Mouse (Mus musculus): Measurements from ENCODE around the gene Gbx2.

The Gbx2 gene

GRCm38 (mm10) chr1:89935493-89936348 lies 4.7 kb upstream of the Gbx2 start:
- no peak for DNase-seq (ENCODE audit: low read depth, low spot score)

- DNase-seq (ENCODE audit: low read depth, low spot score) = no peak
Measured at GRCm38 (mm10) chr1:89934316-89935260, 3.6 kb upstream of the Gbx2 start.

- no peak for DNase-seq (ENCODE audit: low read depth, low spot score)
Measured at GRCm38 (mm10) chr1:89933786-89934185, 2.8 kb upstream of the Gbx2 start.

- no peak for DNase-seq (ENCODE audit: low read depth, low spot score)
Measured at GRCm38 (mm10) chr1:89933028-89933427, 2.0 kb upstream of the Gbx2 start.

- DNase-seq (ENCODE audit: low read depth, low spot score) = no peak
Measured at GRCm38 (mm10) chr1:89932616-89933015, 1.6 kb upstream of the Gbx2 start.

GRCm38 (mm10) chr1:89932021-89932423 lies 1.0 kb upstream of the Gbx2 start:
- no peak for DNase-seq (ENCODE audit: low read depth, low spot score)

GRCm38 (mm10) chr1:89930551-89930950 lies 428 bp downstream of the Gbx2 start:
- no peak for DNase-seq (ENCODE audit: low read depth, low spot score)

- no peak for DNase-seq (ENCODE audit: low read depth, low spot score)
Measured at GRCm38 (mm10) chr1:89929721-89930505, 1.1 kb downstream of the Gbx2 start.

- DNase-seq (ENCODE audit: low read depth, low spot score) = no peak
Measured at GRCm38 (mm10) chr1:89929181-89929580, 1.8 kb downstream of the Gbx2 start.

- DNase-seq (ENCODE audit: low read depth, low spot score) = no peak
Measured at GRCm38 (mm10) chr1:89928676-89929075, 2.3 kb downstream of the Gbx2 start.

GRCm38 (mm10) chr1:89927061-89927661 lies 3.8 kb downstream of the Gbx2 start:
- no peak for DNase-seq (ENCODE audit: low read depth, low spot score)

GRCm38 (mm10) chr1:89926583-89927060 lies 4.4 kb downstream of the Gbx2 start:
- no peak for DNase-seq (ENCODE audit: low read depth, low spot score)

- no peak for DNase-seq (ENCODE audit: low read depth, low spot score)
Measured at GRCm38 (mm10) chr1:89925501-89926190, 5.3 kb downstream of the Gbx2 start.

GRCm38 (mm10) chr1:89923642-89924020 lies 7.3 kb downstream of the Gbx2 start:
- no peak for DNase-seq (ENCODE audit: low read depth, low spot score)

GRCm38 (mm10) chr1:89922883-89923641 lies 7.9 kb downstream of the Gbx2 start:
- no peak for DNase-seq (ENCODE audit: low read depth, low spot score)

- DNase-seq (ENCODE audit: low read depth, low spot score) = no peak
Measured at GRCm38 (mm10) chr1:89922282-89922681, 8.7 kb downstream of the Gbx2 start.

- DNase-seq (ENCODE audit: low read depth, low spot score) = no peak
Measured at GRCm38 (mm10) chr1:89921806-89922205, 9.2 kb downstream of the Gbx2 start.

GRCm38 (mm10) chr1:89919206-89919605 lies 11.8 kb downstream of the Gbx2 start:
- DNase-seq (ENCODE audit: low read depth, low spot score) = no peak

- no peak for DNase-seq (ENCODE audit: low read depth, low spot score)
Measured at GRCm38 (mm10) chr1:89918111-89918510, 12.9 kb downstream of the Gbx2 start.

- no peak for DNase-seq (ENCODE audit: low read depth, low spot score)
Measured at GRCm38 (mm10) chr1:89913611-89914010, 17.4 kb downstream of the Gbx2 start.
